Mouse (Mus musculus) kidney, adult 2 months (tissue): ENCODE measurements around the gene Ppp6r2.

Experiments used
- CTCF ChIP-seq: fragments of 200-500 bp; conservative IDR thresholded peaks from 2 replicates; pipeline ENCODE4 v1.5.1; 2011; ENCODE audit warnings: low read depth, mild to moderate bottlenecking, control low read depth, low read length, moderate library complexity, mixed read lengths; ENCODE audit not compliant: insufficient read depth, insufficient read length
- POLR2A ChIP-seq: fragments of 200-500 bp; IDR thresholded peaks from one replicate; pipeline ENCODE4 v1.6.1; 2011; ENCODE audit warnings: low read depth, low read length, control low read depth

DNA sequence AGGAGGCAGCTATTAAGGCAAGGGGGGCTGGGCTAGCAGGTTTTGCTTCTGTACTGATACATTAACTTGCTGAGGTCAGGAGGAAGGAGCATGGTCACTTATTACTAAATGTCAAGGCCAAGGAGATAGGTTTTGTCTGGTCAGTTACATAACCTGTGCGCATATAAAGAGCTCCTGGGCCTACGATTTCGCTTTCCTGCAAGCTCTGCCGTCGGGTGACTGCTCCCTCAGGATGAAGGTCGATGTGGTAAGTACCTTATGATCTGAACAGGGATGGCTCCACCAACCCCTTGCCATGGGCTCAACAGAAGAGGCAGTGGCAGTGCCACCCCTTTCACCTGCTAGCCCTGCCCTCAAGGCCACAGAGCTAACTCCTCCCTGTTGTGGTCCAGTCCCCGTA, 122.9 kb downstream of the Ppp6r2 start, which contains the start of gene Miox:
- no peak for TF ChIP-seq CTCF
- peak; percentile 97 for TF ChIP-seq POLR2A
